Mouse (Mus musculus) gastrocnemius, adult 2 months (tissue): ENCODE results near the gene Zfp827. TPM values are rescaled to one million over a fixed set of nuclear protein-coding genes. Genes with fewer than 3 reads are reported as not detected.

Experiments used
- DNase-seq: peaks from one replicate; pipeline ENCODE4 v3.0.0; 2022
- H3K27ac ChIP-seq: fragments of 200-600 bp; 2 replicates; pipeline ENCODE4 v1.8.1; 2022; ENCODE audit warnings: mild to moderate bottlenecking
- H3K4me3 ChIP-seq: fragments of 200-600 bp; 2 replicates; pipeline ENCODE4 v1.8.1; 2022; ENCODE audit warnings: mild to moderate bottlenecking, moderate library complexity
- CTCF ChIP-seq: fragments of 200-600 bp; IDR thresholded peaks from 2 replicates; pipeline ENCODE4 v1.8.1; 2022; ENCODE audit warnings: antibody characterized with exemption, mild to moderate bottlenecking, moderate library complexity
- intact Hi-C: fragments of 180-260 bp; cut with DNase I; formaldehyde crosslinking; loops from one replicate; pipeline ENCODE4 v1.15.1; 2025
- total RNA-seq, 2 experiments: library from RNA; stranded (reverse); gene quantifications; 2 replicates each; pipeline ENCODE4 v1.2.3; 2021

Gene Zfp827
- total RNA-seq, 2 experiments from 2014 or later = 2.7 to 7.1 TPM

- DNase-seq = no peak
- TF ChIP-seq CTCF = no peak
- intact Hi-C loops = no loop called here
- Histone ChIP-seq H3K4me3 (no peak overlapping the region), H3K27ac (0 out of 2 replicates have a peak overlapping the region, but pooled peaks have one; percentile 9)
Measured at GRCm38 (mm10) chr8:79102707-79103106, 74.5 kb downstream of the Zfp827 start.

GRCm38 (mm10) chr8:79103185-79103878 is 75.1 kb downstream of the Zfp827 start:
- Histone ChIP-seq H3K27ac (peak overlapping the region; percentile 73), H3K4me3 (no peak overlapping the region)
- no peak for DNase-seq
- intact Hi-C loops = no loop called here
- TF ChIP-seq CTCF = no peak

- peak overlapping the region; percentile 8; the same call in 1 of the 2 replicates for H3K4me3 ChIP-seq
- no peak for TF ChIP-seq CTCF
- DNase-seq = no peak
- intact Hi-C loops = no loop called here
- peak overlapping the region; percentile 73 for H3K27ac ChIP-seq
Measured at GRCm38 (mm10) chr8:79103923-79104580, 75.8 kb downstream of the Zfp827 start.

GRCm38 (mm10) chr8:79104634-79105033 is 76.4 kb downstream of the Zfp827 start:
- no peak for TF ChIP-seq CTCF

GRCm38 (mm10) chr8:79105186-79105585 is 76.9 kb downstream of the Zfp827 start:
- Histone ChIP-seq H3K4me3 (no peak overlapping the region), H3K27ac (peak overlapping the region; percentile 73)
- intact Hi-C loops = no loop called here
- DNase-seq = no peak
- no peak for TF ChIP-seq CTCF

More at GRCm38 (mm10) chr8:79104634-79105033, 76.4 kb downstream of the Zfp827 start:
- Histone ChIP-seq H3K4me3 (peak overlapping the region; percentile 8; the same call in 1 of the 2 replicates), H3K27ac (peak overlapping the region; percentile 73)
- intact Hi-C loops = no loop called here
- DNase-seq = no peak

GRCm38 (mm10) chr8:79111461-79111860 is 83.2 kb downstream of the Zfp827 start:
- Histone ChIP-seq H3K4me3 (no peak overlapping the region), H3K27ac (no peak overlapping the region)
- intact Hi-C loops = no loop called here
- TF ChIP-seq CTCF = no peak
- DNase-seq = no peak

- no peak overlapping the region for H3K27ac ChIP-seq
- TF ChIP-seq CTCF = no peak
- DNase-seq = no peak
- no peak overlapping the region for H3K4me3 ChIP-seq
- intact Hi-C loops = no loop called here
Measured at GRCm38 (mm10) chr8:79112480-79112879, 84.2 kb downstream of the Zfp827 start.

GRCm38 (mm10) chr8:79113533-79113932 is 85.3 kb downstream of the Zfp827 start:
- no peak for DNase-seq
- Histone ChIP-seq H3K27ac (no peak overlapping the region; the same call in 1 of the 2 replicates), H3K4me3 (no peak overlapping the region)
- intact Hi-C loops = no loop called here
- TF ChIP-seq CTCF = no peak

GRCm38 (mm10) chr8:79114561-79114960 is 86.3 kb downstream of the Zfp827 start:
- peak; percentile 70 for DNase-seq

GRCm38 (mm10) chr8:79116436-79116835 is 88.2 kb downstream of the Zfp827 start:
- intact Hi-C loops = loop anchor here (5.0 kb wide), 1 partner anchor 84 kb away; no protein-coding TSS in a partner anchor
- no peak overlapping the region for H3K27ac ChIP-seq
- no peak for TF ChIP-seq CTCF
- H3K4me3 ChIP-seq = no peak overlapping the region
- DNase-seq = no peak

More at GRCm38 (mm10) chr8:79114561-79114960, 86.3 kb downstream of the Zfp827 start:
- H3K27ac ChIP-seq = peak overlapping the region; percentile 73
- intact Hi-C loops = no loop called here
- no peak for TF ChIP-seq CTCF
- no peak overlapping the region for H3K4me3 ChIP-seq

GRCm38 (mm10) chr8:79117711-79118110 is 89.5 kb downstream of the Zfp827 start:
- Histone ChIP-seq H3K27ac (no peak overlapping the region), H3K4me3 (no peak overlapping the region)
- TF ChIP-seq CTCF = no peak
- intact Hi-C loops = loop anchor here (5.0 kb wide), 1 partner anchor 85 kb away; no protein-coding TSS in a partner anchor
- no peak for DNase-seq

- no peak for DNase-seq
- Histone ChIP-seq H3K27ac (no peak overlapping the region), H3K4me3 (no peak overlapping the region)
- no peak for TF ChIP-seq CTCF
- intact Hi-C loops = no loop called here
Measured at GRCm38 (mm10) chr8:79121614-79122013, 93.4 kb downstream of the Zfp827 start.

GRCm38 (mm10) chr8:79124231-79124630 is 96.0 kb downstream of the Zfp827 start:
- TF ChIP-seq CTCF = no peak
- intact Hi-C loops = no loop called here
- DNase-seq = no peak
- Histone ChIP-seq H3K27ac (no peak overlapping the region), H3K4me3 (no peak overlapping the region)
